ENCODE assay signal across 8 mouse cellular contexts in genomic region chr12:76177000-76177863, GRCm38 (mm10). TPM values are rescaled to one million over a fixed set of nuclear protein-coding genes. Genes with fewer than 3 reads are reported as not detected.
DNase-seq lines count a peak whose midpoint lies in the region; ATAC-seq and TF ChIP-seq lines count a peak whose summit lies in the region.

Gene Esr2 (minus strand): TSS chr12:76177259.

- DNase-seq in adrenal gland, adult (ENCODE audit: inconsistent age in 2 of 2, low spot score in 1 of 2) = peak; percentile 13 to 58
- DNase-seq in adrenal gland, postnatal 4 days (ENCODE audit: low spot score in 2 of 2) = no peak
- DNase-seq in heart, postnatal 0 days (ENCODE audit: low spot score) = peak; percentile 20
- peak; percentile 51 for DNase-seq in thymus, postnatal 4 days

- TF ChIP-seq CTCF in cortical plate, adult 2 months (IDR thresholded peaks at IDR 0.05; ENCODE audit: extremely low read depth, insufficient read depth, low read length) = no peak
- no peak for TF ChIP-seq CTCF in heart, postnatal 0 days (IDR thresholded peaks at IDR 0.05; ENCODE audit: low read depth)

- peak; percentile 69 for ATAC-seq in CD4-positive, CD25-positive, alpha-beta regulatory T cell, adult 4 months
- ATAC-seq in heart, postnatal 0 days (ENCODE audit: insufficient read depth, low read depth) = peak; percentile 77
- 0 out of 2 replicates have a peak, but pooled peaks have one; percentile 50 for ATAC-seq in limb, embryonic 12.5 days (ENCODE audit: insufficient number of reproducible peaks, insufficient read depth, low FRiP score, low TSS enrichment, low read depth)
- peak; percentile 82 for ATAC-seq in midbrain, embryonic 13.5 days

- no peaks in the 10 kb centered on the region for H3K36me3 ChIP-seq in heart, postnatal 0 days (replicated peaks; ENCODE audit: control insufficient read depth, insufficient read depth, low read length)
- no peaks in the 10 kb centered on the region for H3K36me3 ChIP-seq in limb, embryonic 12.5 days
- no peaks in the 10 kb centered on the region for H3K36me3 ChIP-seq in midbrain, embryonic 13.5 days

- 0 out of 2 replicates have a peak within 1 kb of the TSS, but pooled peaks have one; percentile 14 for H3K9ac ChIP-seq in heart, postnatal 0 days (replicated peaks; ENCODE audit: low read depth, low read length)
- H3K9ac ChIP-seq in limb, embryonic 12.5 days (replicated peaks) = peak within 1 kb of the TSS; percentile 52
- peak within 1 kb of the TSS; percentile 45 for H3K9ac ChIP-seq in midbrain, embryonic 13.5 days (replicated peaks)

- H3K27me3 ChIP-seq in heart, postnatal 0 days (ENCODE audit: control insufficient read depth, insufficient read depth, low read length) = no peaks in the 10 kb centered on the region; the same call in 1 of the 2 replicates
- H3K27me3 ChIP-seq in limb, embryonic 12.5 days = peaks cover 12% of the 10 kb centered on the region
- H3K27me3 ChIP-seq in midbrain, embryonic 13.5 days = peaks cover 21% of the 10 kb centered on the region

- no peaks in the 10 kb centered on the region for H3K4me1 ChIP-seq in cortical plate, adult 2 months (ENCODE audit: control insufficient read depth, insufficient read depth, low read length)
- H3K4me1 ChIP-seq in heart, postnatal 0 days (ENCODE audit: control insufficient read depth, insufficient read depth) = no peaks in the 10 kb centered on the region
- H3K4me1 ChIP-seq in limb, embryonic 12.5 days (replicated peaks) = no peaks in the 10 kb centered on the region
- peaks cover 9% of the 10 kb centered on the region; the same call in 1 of the 2 replicates for H3K4me1 ChIP-seq in midbrain, embryonic 13.5 days (replicated peaks)

- peak within 1 kb of the TSS; percentile 91 for H3K4me2 ChIP-seq in heart, postnatal 0 days (ENCODE audit: low read depth, low read length)
- H3K4me2 ChIP-seq in limb, embryonic 12.5 days = peak within 1 kb of the TSS; percentile 94
- peak within 1 kb of the TSS; percentile 85 for H3K4me2 ChIP-seq in midbrain, embryonic 13.5 days (replicated peaks)

- TF ChIP-seq EP300 in heart, postnatal 0 days (IDR thresholded peaks at IDR 0.05; ENCODE audit: low read depth) = no peak

- WGBS in heart, postnatal 0 days = under 1% methylated on average over 39 of the region's 39 CpGs
- 1% methylated on average over 39 of the region's 39 CpGs for WGBS in limb, embryonic 12.5 days
- under 1% methylated on average over 39 of the region's 39 CpGs for WGBS in midbrain, embryonic 13.5 days

- TF ChIP-seq POLR2A in cortical plate, adult 2 months (IDR thresholded peaks at IDR 0.05; ENCODE audit: extremely low read depth, insufficient read depth, low read length) = no peak

- no peaks in the 10 kb centered on the region for H3K9me3 ChIP-seq in heart, postnatal 0 days (replicated peaks; ENCODE audit: control insufficient read depth, low read length)
- H3K9me3 ChIP-seq in limb, embryonic 12.5 days = no peaks in the 10 kb centered on the region
- no peaks in the 10 kb centered on the region for H3K9me3 ChIP-seq in midbrain, embryonic 13.5 days

- no peak within 1 kb of the TSS for H3K27ac ChIP-seq in cortical plate, adult 2 months (ENCODE audit: insufficient read depth, low read length)
- no peak within 1 kb of the TSS for H3K27ac ChIP-seq in heart, postnatal 0 days (ENCODE audit: low read depth)
- no peak within 1 kb of the TSS for H3K27ac ChIP-seq in limb, embryonic 12.5 days
- H3K27ac ChIP-seq in midbrain, embryonic 13.5 days = no peak within 1 kb of the TSS

- peak within 1 kb of the TSS; percentile 29 for H3K4me3 ChIP-seq in cortical plate, adult 2 months (ENCODE audit: insufficient read depth, low read length)
- H3K4me3 ChIP-seq in heart, postnatal 0 days (ENCODE audit: low read depth, low read length) = peak within 1 kb of the TSS; percentile 49
- peak within 1 kb of the TSS; percentile 49 for H3K4me3 ChIP-seq in limb, embryonic 12.5 days (replicated peaks)
- H3K4me3 ChIP-seq in midbrain, embryonic 13.5 days (replicated peaks) = peak within 1 kb of the TSS; percentile 41

RNA-seq across cellular contexts. Expression of gene Esr2, which starts in this region (rescaled TPM):
- under 1 TPM in 1 of 2 experiments, not detected in 1; 0.20 TPM for total RNA-seq in adrenal gland, postnatal 4 days (2021)
- polyA plus RNA-seq in CD4-positive, CD25-positive, alpha-beta regulatory T cell, adult 4 months (2017; shearing (Covaris generic)) = not detected
- 0.19 and 0.25 TPM in 2 replicates for polyA plus RNA-seq in cortical plate, adult 2 months (2012; rRNA removed)
- 1.2 TPM in 1 of 2 replicates, not detected in the other for total RNA-seq in heart, postnatal 0 days (2014; rRNA removed; ENCODE audit: low replicate concordance)
- polyA plus RNA-seq in heart, postnatal 0 days (2015; fragmentation: Nextera tagmentation; extraction: Ambion mirVana) = 0.14 and 0.19 TPM in 2 replicates
- polyA plus RNA-seq in limb, embryonic 12.5 days (2016; fragmentation: Nextera tagmentation; extraction: Ambion mirVana) = 0.19 and 0.35 TPM in 2 replicates
- polyA plus RNA-seq in midbrain, embryonic 13.5 days (2015; fragmentation: Nextera tagmentation; extraction: Ambion mirVana) = 0.12 and 0.14 TPM in 2 replicates

Comparison
In these comparisons a context has a peak if more than half of its experiments do, and no peak if none do; other contexts are left out.
1. DNase-seq: peak in adrenal gland, adult (2 of 2), heart, postnatal 0 days (single experiment) and thymus, postnatal 4 days (single experiment); none in adrenal gland, postnatal 4 days (0 of 2).
2. Peak in ATAC-seq in CD4-positive, CD25-positive, alpha-beta regulatory T cell, adult 4 months; RNA of the gene not detected or under 1 TPM.
3. Peak in ATAC-seq, H3K4me3 ChIP-seq, H3K9ac ChIP-seq and H3K4me2 ChIP-seq in limb, embryonic 12.5 days; RNA of the gene not detected or under 1 TPM.
4. Peak in ATAC-seq, H3K4me3 ChIP-seq, H3K9ac ChIP-seq and H3K4me2 ChIP-seq in midbrain, embryonic 13.5 days; RNA of the gene not detected or under 1 TPM.
5. Peak in every context shown above with its lines, with median percentiles within 50 percentile points of each other: ATAC-seq, H3K4me3 ChIP-seq, H3K4me2 ChIP-seq and H3K9ac ChIP-seq.